Mouse (Mus musculus) embryonic stem cell, embryonic (primary cell): ENCODE results near the gene Glt8d2.

ENCODE experiments used
- CTCF ChIA-PET, 4 experiments: fragments of 300-600 bp in 2 of 4; fragments of 350-600 bp in 2 of 4; sonication (Branson Sonifier 250); formaldehyde crosslinking; loops; one replicate each; lab custom pipeline; 2022; ENCODE audit warnings: inconsistent platforms in 2 of 4; lab: Charles Lee
- POLR2A ChIA-PET, 4 experiments: fragments of 300-600 bp in 2 of 4; fragments of 350-600 bp in 2 of 4; sonication (Branson Sonifier 250); formaldehyde crosslinking; loops; one replicate each; lab custom pipeline; 2022; ENCODE audit warnings: antibody characterized with exemption in 4 of 4, inconsistent platforms in 1 of 4; lab: Charles Lee

Glt8d2 gene

GRCm38 (mm10) chr10:82629111-82629585 is 61.3 kb downstream of the Glt8d2 start:
- POLR2A ChIA-PET, result interaction anchor here (0.6 to 4.6 kb wide), 30 partner anchors 10 to 1212 kb away, joined by 3 to 35 read pairs (median 4); partner anchors contain the start of genes Gm4924 (in 2 of the 4), Nfyb (in 2 of the 4) and Eid3 (in 1 of the 4)
- CTCF ChIA-PET, result interaction anchor here in 1 of 4 experiments (0.5 to 0.7 kb wide), 2 partner anchors 16 to 1147 kb away, joined by 5 to 11 read pairs; no protein-coding TSS in a partner anchor

- ChIA-PET POLR2A (interaction anchor here in 3 of 4 experiments (0.6 to 3.5 kb wide), 92 partner anchors 8 to 1586 kb away, joined by 3 to 46 read pairs (median 4); partner anchors contain the start of genes Nfyb (in 3 of the 3), Gm4924 (in 2 of the 3), Zfp938 (in 2 of the 3) and AU041133 (in 1 of the 3)), CTCF (interaction anchor here in 3 of 4 experiments (0.6 to 1.8 kb wide), 6 partner anchors 34 to 602 kb away, joined by 3 to 22 read pairs (median 5); no protein-coding TSS in a partner anchor)
Measured at GRCm38 (mm10) chr10:82623553-82623932, 66.9 kb downstream of the Glt8d2 start.

GRCm38 (mm10) chr10:82622671-82623552 is 67.5 kb downstream of the Glt8d2 start, which contains the start of gene 1190007I07Rik:
TSS of gene 1190007I07Rik (minus strand) at chr10:82623228.
- ChIA-PET CTCF (interaction anchor here (0.6 to 1.8 kb wide), 6 partner anchors 33 to 286 kb away, joined by 3 to 22 read pairs (median 4); no protein-coding TSS in a partner anchor), POLR2A (interaction anchor here in 3 of 4 experiments (0.6 to 3.5 kb wide), 98 partner anchors 9 to 1587 kb away, joined by 3 to 46 read pairs (median 4); partner anchors contain the start of genes Nfyb (in 3 of the 3), Gm4924 (in 2 of the 3), Zfp938 (in 2 of the 3) and AU041133 (in 1 of the 3))

- CTCF ChIA-PET, result no interaction called here
- POLR2A ChIA-PET, result interaction anchor here in 2 of 4 experiments (0.9 to 3.5 kb wide), 17 partner anchors 9 to 444 kb away, joined by 3 to 46 read pairs (median 6); partner anchors contain the start of genes Gm4924 (in 1 of the 2) and Nfyb (in 1 of the 2)
Measured at GRCm38 (mm10) chr10:82622235-82622634, 68.2 kb downstream of the Glt8d2 start.
